Mouse (Mus musculus) heart, embryonic 13.5 days (tissue): ENCODE data around the gene Fndc3b. TPM values are rescaled to one million over a fixed set of nuclear protein-coding genes. Genes with fewer than 3 reads are reported as not detected.

Experiments
- ATAC-seq: fragments of 200-750 bp; cut with Nextera tagmentation; 2 replicates; pipeline ENCODE4 v1.8.0; 2017; ENCODE audit warnings: moderate TSS enrichment; ENCODE audit not compliant: insufficient number of reproducible peaks, low FRiP score, low TSS enrichment; ENCODE audit errors: extremely low read depth
- H3K27ac ChIP-seq: fragments of 300-500 bp; sonication (generic); replicated peaks from 2 replicates; pipeline ENCODE4 v1.5.1; 2015; ENCODE audit warnings: moderate library complexity, mild to moderate bottlenecking, inconsistent platforms
- H3K27me3 ChIP-seq: fragments of 300-500 bp; sonication (generic); replicated peaks from 2 replicates; pipeline ENCODE4 v1.6.1; 2015; ENCODE audit warnings: mild to moderate bottlenecking, inconsistent platforms
- H3K36me3 ChIP-seq: fragments of 300-500 bp; sonication (generic); 2 replicates; pipeline ENCODE4 v1.6.1; 2015; ENCODE audit warnings: mild to moderate bottlenecking, inconsistent platforms
- H3K4me1 ChIP-seq: fragments of 300-500 bp; sonication (generic); 2 replicates; pipeline ENCODE4 v1.6.1; 2015; ENCODE audit warnings: inconsistent platforms
- H3K4me2 ChIP-seq: fragments of 300-500 bp; sonication (generic); 2 replicates; pipeline ENCODE4 v1.6.1; 2015; ENCODE audit warnings: inconsistent platforms, mild to moderate bottlenecking, moderate library complexity
- H3K4me3 ChIP-seq: fragments of 300-500 bp; sonication (generic); 2 replicates; pipeline ENCODE4 v1.5.1; 2015; ENCODE audit warnings: moderate library complexity, mild to moderate bottlenecking, inconsistent platforms
- H3K9ac ChIP-seq: fragments of 300-500 bp; sonication (generic); 2 replicates; pipeline ENCODE4 v1.6.1; 2015; ENCODE audit warnings: inconsistent platforms, mild to moderate bottlenecking, moderate library complexity
- H3K9me3 ChIP-seq: fragments of 300-500 bp; sonication (generic); 2 replicates; pipeline ENCODE4 v1.6.1; 2016; ENCODE audit warnings: inconsistent platforms
- WGBS: fragments of 180-500 bp; shearing (Covaris S2); methylation state at CpG from one replicate; pipeline ENCODE4 v1.1.7; 2015; ENCODE audit warnings: mixed read lengths; 5-methylcytosine and 5-hydroxymethylcytosine counted together
- polyA plus RNA-seq: library from polyadenylated mRNA; unstranded; fragments of >200 nt; fragmentation: Nextera tagmentation; extraction: Ambion mirVana; gene quantifications from 2 replicates; pipeline ENCODE4 v1.2.1, GENCODE M21; 2015

The Fndc3b gene
- polyA plus RNA-seq, 1 experiment from 2014 or later: 22.3 TPM

GRCm38 (mm10) chr3:27494066-27494465 is 217.0 kb downstream of the Fndc3b start:
- ATAC-seq: no peak
- no peak overlapping the region for H3K4me3 ChIP-seq
- H3K36me3 ChIP-seq: peaks cover 83% of the 10 kb centered on the region
- H3K4me1 ChIP-seq: peaks cover 37% of the 10 kb centered on the region
- H3K9ac ChIP-seq: no peak overlapping the region
- H3K4me2 ChIP-seq: no peak overlapping the region
- no peaks in the 10 kb centered on the region for H3K27me3 ChIP-seq
- no peak overlapping the region for H3K27ac ChIP-seq
- 80% methylated on average over 8 of the region's 8 CpGs for WGBS
- no peaks in the 10 kb centered on the region for H3K9me3 ChIP-seq

GRCm38 (mm10) chr3:27491821-27492220 is 219.3 kb downstream of the Fndc3b start:
- 0 out of 2 replicates have a peak overlapping the region, but pooled peaks have one; percentile 7 for H3K4me2 ChIP-seq
- H3K4me1 ChIP-seq: peaks cover 53% of the 10 kb centered on the region
- H3K36me3 ChIP-seq: peaks cover 82% of the 10 kb centered on the region
- H3K9me3 ChIP-seq: no peaks in the 10 kb centered on the region
- no peaks in the 10 kb centered on the region for H3K27me3 ChIP-seq
- 0 out of 2 replicates have a peak overlapping the region, but pooled peaks have one; percentile 28 for H3K9ac ChIP-seq
- no peak for ATAC-seq
- WGBS: 65% methylated on average over 6 of the region's 6 CpGs
- H3K27ac ChIP-seq: peak overlapping the region; percentile 73
- H3K4me3 ChIP-seq: no peak overlapping the region

GRCm38 (mm10) chr3:27491367-27491766 is 219.7 kb downstream of the Fndc3b start:
- H3K4me1 ChIP-seq: peaks cover 53% of the 10 kb centered on the region
- no peaks in the 10 kb centered on the region for H3K27me3 ChIP-seq
- H3K9ac ChIP-seq: 0 out of 2 replicates have a peak overlapping the region, but pooled peaks have one; percentile 28
- H3K36me3 ChIP-seq: peaks cover 79% of the 10 kb centered on the region
- H3K9me3 ChIP-seq: no peaks in the 10 kb centered on the region
- H3K27ac ChIP-seq: peak overlapping the region; percentile 73
- H3K4me2 ChIP-seq: 0 out of 2 replicates have a peak overlapping the region, but pooled peaks have one; percentile 7
- ATAC-seq: no peak
- WGBS: 56% methylated on average over 8 of the region's 8 CpGs
- H3K4me3 ChIP-seq: no peak overlapping the region

GRCm38 (mm10) chr3:27490891-27491290 is 220.2 kb downstream of the Fndc3b start:
- H3K4me3 ChIP-seq: no peak overlapping the region
- no peak for ATAC-seq
- peak overlapping the region; percentile 73 for H3K27ac ChIP-seq
- H3K9ac ChIP-seq: peak overlapping the region; percentile 11; the same call in 1 of the 2 replicates
- H3K36me3 ChIP-seq: peaks cover 78% of the 10 kb centered on the region
- 55% methylated on average over 9 of the region's 9 CpGs for WGBS
- H3K9me3 ChIP-seq: no peaks in the 10 kb centered on the region
- no peaks in the 10 kb centered on the region for H3K27me3 ChIP-seq
- H3K4me2 ChIP-seq: no peak overlapping the region
- peaks cover 53% of the 10 kb centered on the region for H3K4me1 ChIP-seq

GRCm38 (mm10) chr3:27489550-27489949 is 221.6 kb downstream of the Fndc3b start:
- Histone ChIP-seq H3K36me3 (peaks cover 80% of the 10 kb centered on the region), H3K27me3 (no peaks in the 10 kb centered on the region), H3K4me3 (no peak overlapping the region), H3K27ac (peak overlapping the region; percentile 61), H3K4me2 (no peak overlapping the region), H3K4me1 (peaks cover 51% of the 10 kb centered on the region), H3K9me3 (no peaks in the 10 kb centered on the region), H3K9ac (peak overlapping the region; percentile 16; the same call in 1 of the 2 replicates)
- WGBS: 47% methylated on average over 6 of the region's 6 CpGs
- ATAC-seq: no peak

- Histone ChIP-seq H3K36me3 (peaks cover 83% of the 10 kb centered on the region), H3K4me3 (no peak overlapping the region), H3K4me2 (no peak overlapping the region), H3K9ac (no peak overlapping the region), H3K4me1 (peaks cover 46% of the 10 kb centered on the region), H3K27ac (no peak overlapping the region), H3K27me3 (no peaks in the 10 kb centered on the region), H3K9me3 (no peaks in the 10 kb centered on the region)
- ATAC-seq: no peak
- 85% methylated on average over 4 of the region's 4 CpGs for WGBS
These were observed 226.0 kb downstream of the Fndc3b start for GRCm38 (mm10) chr3:27485141-27485540.

- H3K27me3 ChIP-seq: no peaks in the 10 kb centered on the region
- H3K9ac ChIP-seq: no peak overlapping the region
- H3K4me3 ChIP-seq: no peak overlapping the region
- peaks cover 82% of the 10 kb centered on the region for H3K36me3 ChIP-seq
- H3K27ac ChIP-seq: no peak overlapping the region
- H3K4me2 ChIP-seq: no peak overlapping the region
- 57% methylated on average over 3 of the region's 3 CpGs for WGBS
- no peaks in the 10 kb centered on the region for H3K9me3 ChIP-seq
- H3K4me1 ChIP-seq: peaks cover 46% of the 10 kb centered on the region
- ATAC-seq: no peak
These were observed 226.4 kb downstream of the Fndc3b start for GRCm38 (mm10) chr3:27484698-27485097.

- 67% methylated on average over 10 of the region's 10 CpGs for WGBS
These were observed 227.3 kb downstream of the Fndc3b start for GRCm38 (mm10) chr3:27483762-27484161.

GRCm38 (mm10) chr3:27483321-27483720 is 227.8 kb downstream of the Fndc3b start:
- Histone ChIP-seq H3K27ac (no peak overlapping the region; the same call in 1 of the 2 replicates), H3K9me3 (no peaks in the 10 kb centered on the region), H3K4me1 (peaks cover 46% of the 10 kb centered on the region), H3K4me2 (no peak overlapping the region), H3K27me3 (no peaks in the 10 kb centered on the region), H3K4me3 (no peak overlapping the region), H3K9ac (no peak overlapping the region), H3K36me3 (peaks cover 81% of the 10 kb centered on the region)
- 56% methylated on average over 3 of the region's 3 CpGs for WGBS
- ATAC-seq: no peak

More at GRCm38 (mm10) chr3:27483762-27484161, 227.3 kb downstream of the Fndc3b start:
- H3K36me3 ChIP-seq: peaks cover 81% of the 10 kb centered on the region
- peaks cover 46% of the 10 kb centered on the region for H3K4me1 ChIP-seq
- no peak overlapping the region for H3K9ac ChIP-seq
- H3K4me2 ChIP-seq: no peak overlapping the region
- no peak overlapping the region for H3K4me3 ChIP-seq
- H3K27me3 ChIP-seq: no peaks in the 10 kb centered on the region
- no peaks in the 10 kb centered on the region for H3K9me3 ChIP-seq
- ATAC-seq: no peak
- no peak overlapping the region for H3K27ac ChIP-seq

GRCm38 (mm10) chr3:27481738-27482137 is 229.4 kb downstream of the Fndc3b start:
- 80% methylated on average over 5 of the region's 5 CpGs for WGBS
- Histone ChIP-seq H3K9ac (no peak overlapping the region), H3K9me3 (no peaks in the 10 kb centered on the region), H3K36me3 (peaks cover 75% of the 10 kb centered on the region), H3K4me1 (peaks cover 40% of the 10 kb centered on the region), H3K27ac (no peak overlapping the region), H3K4me2 (no peak overlapping the region), H3K27me3 (no peaks in the 10 kb centered on the region), H3K4me3 (no peak overlapping the region)
- no peak for ATAC-seq

- Histone ChIP-seq H3K4me3 (no peak overlapping the region), H3K27me3 (no peaks in the 10 kb centered on the region), H3K9ac (no peak overlapping the region), H3K4me2 (peak overlapping the region; percentile 7; the same call in 1 of the 2 replicates), H3K9me3 (no peaks in the 10 kb centered on the region), H3K4me1 (peaks cover 40% of the 10 kb centered on the region), H3K36me3 (peaks cover 73% of the 10 kb centered on the region), H3K27ac (peak overlapping the region; percentile 80)
- no peak for ATAC-seq
- WGBS: 47% methylated on average over 2 of the region's 2 CpGs
These were observed 231.7 kb downstream of the Fndc3b start for GRCm38 (mm10) chr3:27479378-27479777.

- no peak overlapping the region for H3K4me2 ChIP-seq
- H3K27ac ChIP-seq: peak overlapping the region; percentile 80
- no peak overlapping the region for H3K4me3 ChIP-seq
- H3K9ac ChIP-seq: no peak overlapping the region
- peaks cover 36% of the 10 kb centered on the region for H3K4me1 ChIP-seq
- H3K27me3 ChIP-seq: no peaks in the 10 kb centered on the region
- H3K9me3 ChIP-seq: peaks cover 5% of the 10 kb centered on the region; the same call in 1 of the 2 replicates
- ATAC-seq: no peak
- peaks cover 77% of the 10 kb centered on the region for H3K36me3 ChIP-seq
- WGBS: 90% methylated on average over 16 of the region's 16 CpGs
These were observed 232.4 kb downstream of the Fndc3b start for GRCm38 (mm10) chr3:27478563-27479156.
